Mouse (Mus musculus): Measurements from ENCODE around the gene Tma7.

DNA sequence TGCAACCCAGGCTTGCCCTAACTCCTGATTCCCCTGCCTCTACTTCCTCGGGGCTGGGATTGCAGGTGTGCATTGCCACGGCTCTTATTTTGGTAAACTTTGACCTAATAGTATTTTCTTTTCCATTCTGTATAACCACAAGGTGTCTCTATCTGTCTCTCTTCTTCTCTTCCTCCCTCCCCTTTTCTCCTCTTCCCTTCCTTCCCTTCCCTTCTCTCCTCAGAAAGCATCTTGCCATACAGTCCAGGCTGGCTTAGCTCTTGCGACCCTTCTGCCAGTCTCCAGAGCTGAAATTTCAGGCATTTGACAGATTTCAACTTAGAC is 31.8 kb downstream of the Tma7 start:
- TF ChIP-seq POLR2A (IDR thresholded peaks at IDR 0.05; ENCODE audit: borderline replicate concordance, insufficient read depth, low read length) = no peak
- no peak for TF ChIP-seq CTCF (IDR thresholded peaks at IDR 0.05; ENCODE audit: borderline replicate concordance, insufficient read depth, low read depth, low read length)
